Mouse (Mus musculus) adrenal gland, postnatal 0 days (tissue): ENCODE results near the gene Txndc17. TPM values are rescaled to one million over a fixed set of nuclear protein-coding genes. Genes with fewer than 3 reads are reported as not detected.

Source experiments
- polyA plus RNA-seq: library from polyadenylated mRNA; unstranded; fragments of >200 nt; fragmentation: Nextera tagmentation; extraction: Ambion mirVana; gene quantifications from 2 replicates; pipeline ENCODE4 v1.2.1, GENCODE M21; 2015

Txndc17 gene
- polyA plus RNA-seq: 214 and 269 TPM in 2 replicates

DNA sequence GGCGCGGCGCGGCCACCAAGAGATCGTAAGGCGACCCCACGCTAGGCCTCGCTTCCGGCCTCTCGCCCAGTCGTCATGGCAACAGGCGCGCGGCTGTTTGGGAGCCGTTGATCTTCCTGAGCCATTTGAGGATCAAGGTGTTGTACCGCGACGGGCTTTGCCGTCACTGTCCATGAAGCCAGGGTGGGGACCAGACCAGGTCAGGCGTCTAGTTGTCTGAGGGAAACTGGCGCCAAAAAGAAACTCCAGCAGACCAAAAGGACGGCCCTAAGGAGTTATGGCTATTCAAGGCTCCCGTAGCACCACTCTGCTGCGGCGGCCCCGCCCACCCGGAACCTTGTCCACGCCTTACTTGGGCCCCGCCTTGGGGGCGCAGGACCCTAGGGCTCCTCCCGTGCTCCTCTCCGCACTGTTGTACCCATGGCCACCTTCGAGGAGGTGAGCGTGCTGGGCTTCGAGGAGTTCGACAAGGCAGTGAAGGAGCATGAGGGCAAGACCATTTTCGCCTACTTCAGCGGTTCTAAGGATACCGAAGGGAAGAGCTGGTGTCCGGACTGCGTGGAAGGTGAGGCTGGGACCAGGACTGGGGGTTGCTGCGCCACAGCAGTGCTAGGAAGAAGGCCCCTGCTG is at the start of gene Txndc17, which contains the start of gene 4933427D14Rik:
TSS of gene Txndc17 (plus strand) at position 344 of the 630 bp plus-strand sequence.
TSS of gene 4933427D14Rik (minus strand) at position 256 of the 630 bp plus-strand sequence.

GRCm38 (mm10) chr11:72206341-72207203 is 775 bp upstream of the Txndc17 start, which contains the start of gene Gm43951:
Gene Gm43951 (minus strand): TSS chr11:72206840.

DNA sequence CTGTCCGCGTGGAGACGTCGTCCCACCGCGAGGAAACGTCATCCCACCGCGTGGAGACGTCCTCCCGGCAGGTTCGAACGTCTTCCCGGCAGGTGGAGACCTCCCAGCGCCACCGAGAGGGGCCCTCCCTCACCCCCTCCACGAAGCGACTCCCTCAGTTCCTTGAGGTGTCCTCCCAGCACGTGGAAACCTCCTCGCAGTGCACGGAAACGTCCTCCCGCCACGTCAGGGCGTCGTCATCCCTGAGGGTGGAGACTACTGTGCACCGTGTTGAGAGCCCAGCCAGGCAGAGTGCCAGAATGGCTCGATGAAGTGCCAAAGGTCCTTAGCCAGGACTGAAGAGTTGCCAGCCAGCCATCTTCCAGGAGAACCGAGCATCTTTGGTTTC is 8.1 kb downstream of the Txndc17 start, which contains the start of gene Med31:
TSS of gene Med31 (minus strand) at position 183 of the 388 bp plus-strand sequence.

Other genes starting within 250 kb of the Txndc17 start
- gene Aipl1, start 170.0 kb upstream of the Txndc17 start, polyA plus RNA-seq: 0.35 and 0.41 TPM in 2 replicates
- gene Pimreg, start 165.5 kb upstream of the Txndc17 start, polyA plus RNA-seq: 25.1 and 33.8 TPM in 2 replicates
- 0.07 and 0.16 TPM in 2 replicates for gene Pitpnm3, start 71.8 kb upstream of the Txndc17 start, polyA plus RNA-seq
- gene Gm43951, start 707 bp upstream of the Txndc17 start, polyA plus RNA-seq: 0.05 and 0.07 TPM in 2 replicates
- gene 4933427D14Rik, start 88 bp upstream of the Txndc17 start, polyA plus RNA-seq: 6.8 and 8.3 TPM in 2 replicates
- 54.8 and 92.9 TPM in 2 replicates for gene Med31, start 8.0 kb downstream of the Txndc17 start, polyA plus RNA-seq
- 0.18 TPM in 1 of 2 replicates, not detected in the other for gene Slc13a5, start 59.7 kb downstream of the Txndc17 start, polyA plus RNA-seq
- 76.5 and 82.7 TPM in 2 replicates for gene Xaf1, start 94.1 kb downstream of the Txndc17 start, polyA plus RNA-seq
- gene Fbxo39, start 106.9 kb downstream of the Txndc17 start, polyA plus RNA-seq: 0.11 TPM in 1 of 2 replicates, not detected in the other
- gene Tekt1, start 154.9 kb downstream of the Txndc17 start, polyA plus RNA-seq: 0.52 and 0.87 TPM in 2 replicates
- 17.9 and 22.4 TPM in 2 replicates for gene Smtnl2, start 204.2 kb downstream of the Txndc17 start, polyA plus RNA-seq
- 0.60 and 0.83 TPM in 2 replicates for gene Ggt6, start 228.0 kb downstream of the Txndc17 start, polyA plus RNA-seq
- gene Mybbp1a, start 233.8 kb downstream of the Txndc17 start, polyA plus RNA-seq: 39.7 and 61.8 TPM in 2 replicates